Mouse (Mus musculus) cerebral cortex, adult 2 months (tissue): ENCODE results near the gene Smg6.

Experiments used
- WGBS: fragments of 180-500 bp; shearing (Covaris S2); methylation state at CpG from one replicate; pipeline ENCODE4 v1.1.7; 2018; 5-methylcytosine and 5-hydroxymethylcytosine counted together

The Smg6 gene

DNA sequence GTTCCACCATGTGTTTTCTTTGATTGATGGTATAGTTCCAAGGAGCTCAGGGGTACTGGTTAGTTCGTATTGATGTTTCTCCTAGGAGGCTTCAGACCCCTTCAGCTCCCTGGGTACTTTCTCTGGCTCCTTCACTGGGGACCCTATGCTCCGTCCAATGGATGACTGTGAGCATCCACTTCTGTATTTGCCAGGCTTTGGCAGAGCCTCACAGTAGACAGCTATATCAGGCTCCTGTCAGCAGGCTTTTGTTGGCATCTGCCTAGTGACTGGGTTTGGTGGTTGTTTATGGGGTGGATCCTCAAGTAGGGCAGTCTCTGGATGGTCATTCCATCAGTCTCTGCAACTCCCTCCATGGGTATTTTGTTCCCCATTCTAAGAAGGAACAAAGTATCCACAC lies 83.9 kb downstream of the Smg6 start:
- 96% methylated on average over 2 of the region's 2 CpGs for WGBS

GRCm38 (mm10) chr11:75012997-75013694 lies 87.5 kb downstream of the Smg6 start:
- WGBS: 17% methylated on average over 12 of the region's 12 CpGs

DNA sequence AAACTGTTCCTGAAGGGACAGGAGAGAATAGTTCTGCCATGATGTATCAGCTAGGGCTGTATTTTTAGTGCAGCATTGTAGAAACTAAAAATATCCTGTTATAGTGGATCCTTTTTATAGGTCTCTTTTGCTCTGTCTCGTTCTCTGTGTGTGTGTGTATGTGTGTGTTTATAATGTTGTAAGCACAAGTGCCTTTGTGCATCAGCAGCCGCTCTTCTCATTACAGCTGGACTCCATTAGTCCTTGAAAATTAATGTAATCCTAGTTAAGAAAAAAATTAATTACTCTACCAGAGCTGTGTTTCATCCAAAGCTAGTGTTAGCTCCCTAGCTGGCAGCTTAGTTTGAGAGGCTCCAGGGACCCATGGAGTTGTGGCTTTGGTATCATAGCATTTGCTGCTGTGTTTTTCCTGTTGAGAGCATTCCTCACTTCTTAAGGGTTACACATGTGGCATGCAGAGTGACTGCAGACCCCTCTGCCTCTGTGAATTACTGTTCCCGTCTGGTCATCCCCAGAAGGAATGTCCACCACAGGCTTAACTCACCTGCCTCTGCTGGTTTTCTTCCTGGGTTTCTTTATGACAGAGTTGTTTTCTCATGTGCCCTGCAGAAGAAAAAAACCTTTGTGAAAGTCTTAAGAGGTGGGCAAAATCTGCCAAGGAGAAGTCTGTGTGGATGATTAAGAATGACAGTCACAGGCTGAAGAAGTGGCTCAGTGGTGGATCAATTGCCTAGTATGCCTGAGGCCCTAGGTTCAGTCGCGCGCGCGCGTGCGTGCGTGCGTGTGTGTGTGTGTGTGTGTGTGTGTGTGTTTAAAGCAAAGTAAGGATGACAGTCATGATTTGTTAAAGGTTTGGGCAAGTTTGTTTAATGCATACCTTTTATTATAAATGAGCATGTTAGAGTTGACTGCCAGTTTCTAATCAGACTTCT lies 88.4 kb downstream of the Smg6 start:
- 84% methylated on average over 12 of the region's 12 CpGs for WGBS

- WGBS: 61% methylated on average over 4 of the region's 4 CpGs
Measured at GRCm38 (mm10) chr11:75014816-75015215, 89.2 kb downstream of the Smg6 start.

- 19% methylated on average over 7 of the region's 7 CpGs for WGBS
Measured at GRCm38 (mm10) chr11:75015453-75015871, 89.8 kb downstream of the Smg6 start.

GRCm38 (mm10) chr11:75016309-75016860 lies 90.8 kb downstream of the Smg6 start:
- 77% methylated on average over 5 of the region's 5 CpGs for WGBS

GRCm38 (mm10) chr11:75017831-75018230 lies 92.2 kb downstream of the Smg6 start:
- 81% methylated on average over 2 of the region's 2 CpGs for WGBS

DNA sequence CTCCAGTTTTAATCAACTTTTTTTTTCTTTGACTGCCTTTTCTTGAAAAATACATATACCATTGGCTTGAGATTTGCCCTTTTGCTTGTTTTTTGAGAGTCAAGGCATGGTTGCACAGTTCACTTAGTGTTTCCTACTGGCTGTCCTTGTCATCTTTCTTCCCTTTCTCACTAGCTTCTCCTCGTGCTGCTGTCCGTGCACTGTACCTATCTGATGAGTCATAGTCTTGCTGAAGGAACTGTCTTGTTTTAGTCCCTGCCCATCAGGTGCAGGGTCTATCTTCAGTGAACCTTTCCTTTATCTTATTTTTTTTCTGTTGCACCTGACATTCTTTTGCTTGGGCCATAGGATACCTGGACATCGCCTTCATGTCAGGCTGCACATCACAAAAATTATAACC lies 101.4 kb downstream of the Smg6 start:
- 72% methylated on average over 3 of the region's 3 CpGs for WGBS

DNA sequence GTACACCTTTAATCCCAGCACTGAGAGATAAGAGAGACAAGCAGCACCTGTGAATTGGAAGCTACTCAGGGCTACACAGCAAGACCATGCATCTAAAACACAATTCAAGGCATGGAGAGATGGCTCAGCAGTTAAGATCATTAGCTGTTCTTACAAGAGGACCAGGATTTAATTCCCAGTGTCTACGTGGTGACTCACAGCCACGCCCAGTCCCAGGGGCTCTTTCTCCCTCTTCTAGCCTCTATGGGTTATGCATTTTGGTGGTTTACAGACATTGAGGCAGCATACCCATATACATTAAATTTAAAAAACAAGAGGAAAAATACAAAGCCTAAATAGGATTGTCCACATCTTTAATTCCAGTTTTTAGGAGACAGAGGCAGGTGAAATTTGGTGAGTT lies 102.0 kb downstream of the Smg6 start:
- 85% methylated on average over 2 of the region's 2 CpGs for WGBS

DNA sequence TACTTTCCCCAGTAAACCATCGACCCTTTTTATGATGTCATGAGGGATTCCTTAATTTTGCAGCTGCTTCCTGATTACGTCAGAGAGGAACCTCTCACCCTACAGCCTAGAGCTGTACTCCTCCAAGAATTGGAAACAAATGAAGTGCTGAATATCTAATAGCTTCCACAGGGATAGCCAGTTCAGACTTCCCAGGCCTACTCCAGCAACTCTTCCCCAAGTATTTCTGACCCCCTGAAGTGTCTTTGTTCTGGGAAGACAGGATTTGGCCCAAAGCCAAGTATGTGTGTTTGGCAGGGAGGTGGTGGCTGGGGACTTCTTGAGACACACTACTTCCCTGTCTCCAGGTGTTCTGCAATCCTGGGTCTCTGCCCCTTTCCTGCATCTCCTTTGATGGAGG lies 105.6 kb downstream of the Smg6 start:
- 43% methylated on average over 2 of the region's 2 CpGs for WGBS

DNA sequence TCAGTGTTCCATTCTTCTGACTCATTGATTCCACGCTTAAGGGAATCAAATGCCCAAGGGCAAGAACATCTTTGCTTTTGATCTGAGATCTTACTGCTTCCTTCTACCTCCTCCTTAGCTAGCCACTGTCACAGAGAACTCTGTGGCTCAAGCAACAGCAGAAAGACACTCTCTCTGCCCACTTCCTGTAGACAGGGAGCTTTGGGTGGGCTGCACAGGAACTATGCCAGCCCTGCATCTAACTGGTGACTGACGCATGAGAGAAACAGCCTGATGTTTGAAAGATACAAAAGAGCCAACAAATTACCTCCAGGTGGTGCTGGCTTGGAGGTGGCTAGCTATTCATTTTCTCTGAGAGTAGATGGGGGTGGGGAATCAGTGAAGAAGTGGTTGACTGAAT lies 107.3 kb downstream of the Smg6 start:
- 78% methylated on average over 2 of the region's 2 CpGs for WGBS

DNA sequence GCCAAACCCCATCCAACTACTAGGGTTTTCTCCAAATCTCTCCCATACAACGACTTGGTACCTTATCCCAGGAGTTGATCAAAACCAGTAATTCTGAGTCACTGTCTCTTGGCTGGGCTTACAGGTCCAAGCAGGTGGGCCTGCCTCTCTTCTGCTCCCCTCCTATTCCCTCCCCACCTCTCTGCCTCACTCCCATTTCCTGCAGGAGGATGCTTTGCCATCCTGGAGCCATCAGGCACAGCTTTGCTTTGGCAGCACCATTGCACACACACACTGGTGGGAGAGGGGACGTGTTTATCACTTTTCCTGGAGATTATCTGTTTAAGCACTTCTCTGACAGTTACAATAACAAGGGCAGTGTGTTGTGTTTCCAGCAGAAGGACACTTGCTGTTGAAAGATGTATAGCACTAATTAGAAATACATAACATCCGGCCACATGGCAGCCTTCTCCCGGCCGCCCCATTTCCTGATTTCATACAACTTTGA lies 108.0 kb downstream of the Smg6 start:
- 62% methylated on average over 5 of the region's 5 CpGs for WGBS

DNA sequence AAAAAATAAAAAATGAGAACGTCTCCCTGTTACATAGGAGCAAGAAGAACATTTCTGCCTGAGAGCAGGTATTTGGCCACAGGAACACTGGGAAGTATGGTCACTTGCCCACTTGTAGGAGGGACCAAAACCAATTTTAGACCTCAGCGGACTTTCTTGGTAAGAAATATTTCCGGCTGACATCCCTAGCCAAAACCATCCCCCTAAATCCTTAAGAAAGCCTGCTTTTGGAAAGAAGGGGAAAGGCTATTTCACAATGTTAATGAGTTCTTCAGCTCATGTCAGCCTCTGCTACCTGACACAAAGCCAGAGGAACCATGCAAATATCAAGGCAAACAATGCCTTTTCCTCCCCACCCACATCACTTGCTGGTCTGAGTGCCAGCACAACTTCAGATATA lies 108.5 kb downstream of the Smg6 start:
- WGBS: 60% methylated on average over 3 of the region's 3 CpGs

DNA sequence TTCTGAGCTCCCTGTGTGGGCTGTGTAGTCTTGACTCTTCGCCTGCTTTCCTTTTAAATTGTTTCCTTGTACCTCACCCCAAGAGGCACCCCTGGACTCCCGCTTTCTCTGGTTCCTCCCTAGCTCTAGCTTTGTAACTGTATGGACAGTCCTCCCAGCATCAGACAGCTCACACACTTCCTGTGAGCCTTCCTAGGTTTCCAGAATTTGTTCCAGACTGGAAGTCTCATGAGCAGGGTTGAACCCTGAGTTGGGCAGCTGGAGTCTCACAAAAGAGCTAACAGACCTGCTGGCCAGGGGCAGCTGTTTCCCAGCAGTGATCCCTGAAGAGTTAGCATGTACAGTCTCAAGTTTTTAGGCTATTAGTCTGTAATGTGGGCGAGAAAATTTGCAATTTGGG lies 118.7 kb downstream of the Smg6 start:
- 85% methylated on average over 3 of the region's 3 CpGs for WGBS

GRCm38 (mm10) chr11:75045822-75046221 lies 120.2 kb downstream of the Smg6 start:
- 95% methylated on average over 4 of the region's 4 CpGs for WGBS

- 64% methylated on average over 3 of the region's 3 CpGs for WGBS
Measured at GRCm38 (mm10) chr11:75046638-75047037, 121.0 kb downstream of the Smg6 start.

DNA sequence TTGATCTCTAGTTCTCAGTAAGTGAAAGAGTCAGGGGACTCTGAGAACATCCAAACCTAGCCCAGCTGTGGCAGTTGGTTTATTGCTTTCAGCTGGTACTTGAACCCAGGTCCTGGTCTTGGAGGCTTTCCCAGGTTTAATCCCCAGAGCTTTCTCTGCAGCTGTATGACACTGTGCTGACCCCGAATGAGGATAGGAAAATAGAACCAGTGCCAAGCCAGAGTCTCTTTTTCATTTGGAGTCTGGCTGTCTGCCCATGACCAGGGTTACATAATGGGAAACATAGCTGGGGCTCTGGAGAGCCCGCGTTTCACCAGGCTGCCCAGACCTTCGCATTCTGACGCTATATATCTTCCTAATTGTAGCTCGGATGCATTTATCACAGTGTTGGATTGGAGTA lies 121.4 kb downstream of the Smg6 start:
- 13% methylated on average over 6 of the region's 6 CpGs for WGBS

GRCm38 (mm10) chr11:75047736-75048407 lies 122.2 kb downstream of the Smg6 start:
- WGBS: 83% methylated on average over 7 of the region's 7 CpGs

GRCm38 (mm10) chr11:75049146-75049545 lies 123.5 kb downstream of the Smg6 start:
- 73% methylated on average over 2 of the region's 2 CpGs for WGBS

DNA sequence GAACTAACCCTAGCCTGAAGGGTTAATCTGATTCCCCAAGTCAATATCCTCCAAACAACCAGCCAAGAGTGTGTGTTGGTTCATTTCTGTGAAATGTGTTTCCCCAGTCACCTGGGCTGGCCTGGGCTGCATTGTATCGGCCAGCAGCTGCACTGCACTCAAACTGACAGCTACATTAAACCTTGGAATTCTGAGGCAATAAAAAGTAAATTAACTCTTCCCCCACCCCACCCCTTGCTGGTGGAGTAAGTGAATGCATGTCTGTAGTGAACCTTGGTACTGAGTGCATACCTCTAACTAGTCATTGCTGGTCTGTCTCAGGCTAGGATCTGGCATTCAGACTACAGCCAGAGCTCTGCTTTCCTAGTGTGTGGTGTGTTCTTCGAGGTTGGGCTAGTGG lies 124.2 kb downstream of the Smg6 start:
- WGBS: 80% methylated on average over 2 of the region's 2 CpGs

DNA sequence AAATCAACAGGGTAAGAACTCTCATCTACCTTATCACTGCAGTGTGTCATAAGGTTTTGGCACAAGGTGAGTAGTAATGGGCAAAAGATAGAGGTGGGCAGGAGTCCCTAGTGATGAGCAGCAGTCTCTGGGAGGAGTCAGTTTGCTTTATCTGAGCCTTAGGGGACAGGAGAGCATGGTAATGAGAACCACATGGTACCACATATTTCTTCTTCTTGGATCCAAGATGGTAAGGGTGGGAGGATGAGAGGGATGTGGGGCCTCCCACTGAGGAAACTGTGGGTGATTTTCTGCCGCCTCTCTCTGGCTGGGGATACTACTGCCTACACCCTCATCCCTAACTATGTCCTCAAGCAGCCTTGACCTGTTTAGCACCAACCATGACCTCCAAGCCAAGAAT lies 125.6 kb downstream of the Smg6 start:
- WGBS: 59% methylated on average over 1 of the region's 1 CpGs
